Mouse (Mus musculus) monocyte, adult 2 months (primary cell): Measurements from ENCODE around the gene Abcg4.
"Not testable (repeated sequence)": the region's sequence is repeated elsewhere in the genome, so short reads cannot be mapped to it uniquely, and the experiment has no call there.

Experiments
- DNase-seq, 2 experiments: peaks; one replicate each; pipeline ENCODE4 v3.0.0; 2022; ENCODE audit warnings: low spot score in 2 of 2, low read depth in 1 of 2

Gene Abcg4

DNA sequence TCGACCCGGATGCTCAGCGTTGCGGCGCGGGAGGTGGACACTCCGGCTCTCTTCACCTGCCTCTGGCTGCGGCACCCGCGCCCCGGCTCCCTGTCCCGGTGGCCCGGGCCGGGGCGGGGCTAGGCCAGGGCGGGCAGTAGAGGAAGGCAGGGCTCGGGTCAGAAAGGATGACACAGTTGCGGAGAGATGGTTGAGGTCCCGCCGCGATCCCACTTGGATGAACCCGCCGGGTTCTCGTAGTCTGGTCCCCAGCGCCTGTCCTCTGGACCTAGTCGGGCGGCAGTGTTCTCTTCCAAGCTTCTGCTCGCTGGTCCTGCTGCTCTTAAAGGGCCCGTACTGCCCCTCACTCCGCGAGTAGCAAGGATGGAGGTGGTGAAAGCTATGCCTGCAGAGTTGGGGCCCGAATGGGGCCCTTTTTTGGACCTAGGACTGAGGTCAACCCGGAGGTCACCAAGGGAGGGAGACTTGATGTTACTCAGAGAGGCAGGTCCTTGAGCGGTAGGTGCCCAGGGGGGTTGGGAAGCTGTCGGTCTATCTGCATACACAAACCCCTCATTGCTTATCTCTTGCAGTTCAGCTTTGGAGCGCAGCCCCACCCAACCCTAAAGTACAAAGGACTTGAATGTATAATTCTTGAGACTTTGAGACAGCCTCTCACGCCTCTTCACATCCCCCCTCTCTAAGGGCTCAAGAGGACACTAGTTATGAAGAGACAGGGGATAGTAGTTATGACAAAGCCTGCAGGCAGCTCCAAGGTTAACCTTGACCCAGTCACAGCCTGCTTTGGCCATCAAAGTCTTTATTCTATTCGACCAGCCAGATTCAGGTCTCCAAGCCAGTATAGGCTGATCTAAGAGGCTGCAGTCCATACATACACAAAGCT lies at the start of gene Abcg4:
Gene Abcg4 (minus strand): TSS at position 540 of the 883 bp plus-strand sequence.
- no peak for DNase-seq

DNA sequence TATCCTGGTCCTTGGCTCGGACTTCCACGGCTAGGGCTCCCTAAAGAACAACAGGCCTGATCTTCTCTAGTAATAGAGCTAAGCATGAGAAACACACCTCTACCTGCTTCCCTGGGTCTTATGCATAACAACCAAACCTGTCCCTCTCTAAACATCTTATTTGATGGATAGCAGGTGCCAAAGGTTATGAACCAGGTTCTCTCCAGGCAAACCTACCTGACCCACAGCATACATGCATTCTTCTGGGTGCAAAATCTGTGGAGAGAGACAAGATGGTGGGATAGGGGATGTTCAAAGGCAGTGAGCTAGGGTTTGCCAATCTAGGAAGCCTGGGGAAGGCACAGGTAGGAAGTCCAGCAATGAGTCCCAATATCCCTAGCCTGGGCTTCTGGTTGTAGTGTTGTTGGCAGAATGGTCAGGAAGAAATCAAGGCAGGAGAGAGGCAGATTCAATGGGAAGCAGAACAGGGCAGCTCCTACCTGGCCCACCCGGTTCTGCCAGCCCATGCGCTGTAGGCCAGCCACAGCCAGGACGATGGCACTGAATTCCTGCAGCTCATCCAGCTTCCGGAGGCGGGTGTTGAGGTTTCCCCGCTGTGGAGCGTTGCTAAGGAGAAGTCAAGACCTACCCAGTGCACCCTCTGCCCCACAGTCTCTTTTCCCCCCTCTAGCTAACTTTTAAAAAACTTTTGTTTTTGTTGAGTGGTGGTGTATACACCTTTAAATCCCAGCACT lies 49.2 kb upstream of the Abcg4 start:
- no peak for DNase-seq

DNA sequence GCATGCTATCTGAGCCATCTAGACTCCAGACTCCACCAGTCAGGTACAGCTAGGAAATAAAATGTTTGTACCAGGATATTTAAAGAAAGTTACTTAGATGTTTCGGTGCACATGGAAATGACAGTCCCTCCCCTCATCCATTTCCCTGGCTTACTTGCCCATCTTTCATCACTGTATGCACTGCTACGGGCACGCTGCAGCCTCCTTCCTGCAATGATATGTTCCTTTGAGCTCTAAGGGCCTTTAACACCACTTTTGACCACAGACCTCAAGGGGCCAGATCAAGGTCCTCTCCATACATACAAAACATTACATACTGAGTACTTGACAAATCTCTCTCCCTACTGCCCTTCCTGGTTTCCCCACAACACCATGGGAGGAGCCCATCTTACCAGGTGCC lies 48.5 kb upstream of the Abcg4 start:
- DNase-seq, result no peak

DNA sequence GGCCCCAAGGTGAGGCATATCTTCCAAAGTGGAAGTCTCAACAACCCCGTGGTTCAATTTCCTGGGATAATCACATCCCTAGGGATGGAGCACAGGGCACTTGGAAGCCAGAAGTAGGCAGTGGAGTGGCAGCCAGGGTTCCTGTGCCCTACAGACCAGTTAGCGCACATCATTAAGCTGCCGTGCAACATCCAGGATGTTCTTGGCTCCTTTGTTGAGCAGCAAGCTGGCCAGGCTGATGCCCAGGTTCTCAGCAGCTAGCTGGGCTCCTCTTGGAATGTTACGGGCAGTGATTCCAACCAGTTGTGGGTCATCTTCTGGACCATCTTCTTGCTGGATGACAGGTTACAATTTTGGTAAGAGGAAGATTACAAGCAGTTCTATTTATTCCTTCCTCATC lies 48.1 kb upstream of the Abcg4 start:
- DNase-seq, result not testable (repeated sequence)

DNA sequence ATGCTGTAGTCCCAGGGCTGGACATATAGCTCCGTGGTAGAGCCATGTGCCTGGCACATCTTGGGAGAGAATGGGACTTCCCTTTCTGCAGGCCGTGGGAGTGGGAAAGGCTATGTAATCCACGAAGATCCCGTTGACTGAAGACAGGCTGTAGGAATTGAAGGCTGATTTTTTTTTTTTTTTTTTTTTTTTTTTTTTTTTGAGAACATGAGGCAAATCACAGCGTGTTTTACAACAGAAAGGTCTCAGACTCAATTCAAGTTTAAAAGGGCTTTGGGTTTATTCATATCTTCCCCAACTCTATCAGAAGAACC lies 47.6 kb upstream of the Abcg4 start:
- DNase-seq, result no peak

DNA sequence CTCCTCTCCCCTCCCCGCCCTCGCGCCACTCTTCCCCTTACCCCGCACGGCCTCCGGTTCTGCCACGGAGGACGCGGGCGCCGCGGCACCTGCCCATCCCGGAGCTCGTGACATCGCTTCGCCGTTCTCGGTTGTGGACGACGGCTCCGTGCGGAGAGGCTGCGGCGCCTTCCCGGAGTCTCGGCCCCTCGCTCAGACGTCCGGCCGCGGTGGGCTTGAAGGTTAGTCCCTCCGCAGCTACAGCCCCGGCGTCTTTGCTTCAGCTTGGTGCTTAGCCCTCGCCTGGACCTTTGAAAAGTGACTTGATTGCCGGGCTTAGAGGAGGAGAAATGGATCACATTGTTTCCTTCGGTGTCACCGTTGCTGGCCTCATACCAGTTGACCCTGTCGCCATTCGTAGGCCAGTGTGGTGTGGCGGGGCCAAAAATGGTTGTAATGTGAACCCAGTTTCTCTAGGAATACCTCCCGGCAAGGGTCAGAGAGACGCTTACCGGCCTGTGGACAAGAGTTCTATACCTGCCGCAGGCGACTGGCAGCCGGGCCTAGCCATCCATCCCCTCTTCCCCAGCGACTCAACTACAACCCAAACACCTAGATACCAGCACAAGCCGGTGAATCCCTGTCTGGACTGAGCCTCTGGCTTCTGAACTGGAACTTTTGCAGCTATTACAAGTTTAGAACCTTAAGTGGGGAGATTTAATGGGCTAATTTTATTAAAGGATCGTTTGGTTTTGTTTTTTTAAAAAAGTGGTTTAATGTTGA lies 47.1 kb upstream of the Abcg4 start:
- no peak for DNase-seq

DNA sequence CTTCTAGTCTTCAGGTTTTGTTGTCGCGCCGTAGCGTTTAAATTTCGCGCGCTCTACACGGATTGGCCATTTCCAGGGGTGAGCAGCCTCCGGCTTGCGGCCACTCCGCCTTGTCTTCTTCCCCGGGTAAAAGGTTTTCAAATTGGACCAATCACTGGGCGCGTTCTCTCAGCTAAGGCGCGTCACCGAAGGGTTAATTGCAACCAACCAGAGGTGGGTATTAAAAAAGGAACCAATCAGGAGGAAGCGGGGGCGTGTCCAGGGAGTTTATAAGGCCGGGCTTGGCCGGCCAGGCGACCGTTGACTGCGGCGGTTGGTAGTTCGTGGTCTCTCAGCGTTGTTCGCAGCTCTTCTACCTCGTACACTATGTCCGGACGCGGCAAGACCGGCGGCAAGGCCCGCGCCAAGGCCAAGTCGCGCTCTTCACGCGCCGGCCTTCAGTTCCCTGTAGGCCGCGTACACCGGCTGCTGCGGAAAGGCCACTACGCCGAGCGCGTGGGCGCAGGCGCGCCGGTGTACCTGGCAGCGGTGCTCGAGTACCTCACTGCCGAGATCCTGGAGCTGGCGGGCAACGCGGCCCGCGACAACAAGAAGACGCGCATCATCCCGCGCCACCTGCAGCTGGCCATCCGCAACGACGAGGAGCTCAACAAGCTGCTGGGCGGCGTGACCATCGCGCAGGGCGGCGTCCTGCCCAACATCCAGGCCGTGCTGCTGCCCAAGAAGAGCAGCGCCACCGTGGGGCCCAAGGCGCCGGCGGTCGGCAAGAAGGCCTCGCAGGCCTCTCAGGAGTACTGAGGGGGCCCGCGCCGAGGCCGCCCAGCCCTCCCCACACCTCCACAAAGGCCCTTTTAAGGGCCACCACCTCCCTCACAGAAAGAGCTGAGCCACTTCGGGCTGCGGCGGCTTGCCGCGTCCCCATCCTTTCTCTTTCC lies 46.2 kb upstream of the Abcg4 start, which contains the start of gene H2afx:
Gene H2afx (plus strand): TSS at position 299 of the 935 bp plus-strand sequence.
- peak; percentile 96 to 98 for DNase-seq

DNA sequence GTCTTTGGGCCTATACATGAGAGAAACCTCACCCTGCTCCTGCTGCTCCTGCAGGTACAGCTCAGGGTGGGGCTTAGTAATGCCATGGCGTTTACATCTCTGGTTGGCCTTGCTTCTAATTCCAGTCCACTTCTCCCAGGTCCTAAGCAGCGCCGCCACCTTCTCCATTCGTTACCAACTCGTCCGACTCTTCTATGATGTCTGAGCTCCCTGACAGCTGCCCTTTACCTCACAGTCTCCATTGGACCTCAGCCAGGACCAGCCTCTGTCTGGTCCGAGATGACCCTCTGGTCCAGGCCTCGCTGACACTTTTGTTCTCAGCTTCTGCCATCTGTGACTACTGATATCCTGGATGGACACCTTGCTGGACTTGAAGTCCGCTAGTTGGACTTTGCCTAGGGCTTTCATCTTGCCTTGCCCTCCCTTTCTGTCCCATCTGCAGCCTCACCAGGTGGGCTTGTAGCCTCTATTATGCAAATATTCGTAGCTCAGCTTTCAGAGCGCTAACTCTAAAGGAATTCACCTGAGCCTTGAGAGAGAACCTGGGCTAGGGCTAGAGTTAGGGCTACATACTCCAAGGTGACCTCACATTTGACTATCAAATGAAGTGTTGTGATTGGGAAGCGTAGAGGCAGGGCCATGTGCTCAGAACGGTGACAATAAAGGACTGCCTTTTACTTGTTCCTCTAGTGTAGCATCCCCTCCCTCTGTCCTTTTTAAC lies 44.7 kb upstream of the Abcg4 start:
- DNase-seq, result no peak

DNA sequence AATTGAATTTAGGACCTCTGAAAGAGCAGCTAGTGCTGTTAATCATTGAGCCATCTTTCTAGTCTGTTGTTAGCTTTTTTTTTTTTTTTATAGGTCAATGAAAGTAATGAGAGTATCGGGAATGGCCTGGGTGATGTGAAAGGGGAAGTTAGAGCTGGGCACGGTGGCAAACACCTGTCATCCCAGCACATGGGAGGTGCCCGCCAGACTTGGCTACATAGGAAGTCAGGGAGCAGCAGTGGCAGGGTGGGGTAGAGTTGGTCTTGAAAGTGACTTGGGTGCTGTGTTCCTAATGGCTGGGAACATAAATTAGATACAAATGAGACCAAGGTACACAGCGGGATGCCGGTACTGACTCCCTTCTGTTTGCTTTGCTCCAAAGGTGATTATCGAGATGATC lies 42.3 kb upstream of the Abcg4 start:
- DNase-seq, result no peak

DNA sequence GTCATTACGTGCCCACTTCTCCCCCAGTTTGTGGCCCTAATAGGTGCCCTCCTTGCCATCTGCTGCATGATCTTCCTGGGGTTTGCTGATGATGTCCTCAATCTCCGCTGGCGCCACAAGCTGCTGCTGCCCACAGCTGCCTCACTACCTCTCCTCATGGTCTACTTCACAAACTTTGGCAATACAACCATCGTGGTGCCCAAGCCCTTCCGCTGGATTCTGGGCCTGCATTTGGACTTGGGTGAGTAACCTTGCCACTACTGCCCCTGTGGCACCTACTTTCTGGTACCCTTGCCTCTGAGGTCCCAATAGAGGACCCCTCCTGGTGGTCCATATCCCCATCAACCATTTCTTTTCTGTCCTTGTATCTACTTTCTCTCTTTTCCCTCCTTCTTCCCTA lies 39.5 kb upstream of the Abcg4 start:
- DNase-seq, result no peak

DNA sequence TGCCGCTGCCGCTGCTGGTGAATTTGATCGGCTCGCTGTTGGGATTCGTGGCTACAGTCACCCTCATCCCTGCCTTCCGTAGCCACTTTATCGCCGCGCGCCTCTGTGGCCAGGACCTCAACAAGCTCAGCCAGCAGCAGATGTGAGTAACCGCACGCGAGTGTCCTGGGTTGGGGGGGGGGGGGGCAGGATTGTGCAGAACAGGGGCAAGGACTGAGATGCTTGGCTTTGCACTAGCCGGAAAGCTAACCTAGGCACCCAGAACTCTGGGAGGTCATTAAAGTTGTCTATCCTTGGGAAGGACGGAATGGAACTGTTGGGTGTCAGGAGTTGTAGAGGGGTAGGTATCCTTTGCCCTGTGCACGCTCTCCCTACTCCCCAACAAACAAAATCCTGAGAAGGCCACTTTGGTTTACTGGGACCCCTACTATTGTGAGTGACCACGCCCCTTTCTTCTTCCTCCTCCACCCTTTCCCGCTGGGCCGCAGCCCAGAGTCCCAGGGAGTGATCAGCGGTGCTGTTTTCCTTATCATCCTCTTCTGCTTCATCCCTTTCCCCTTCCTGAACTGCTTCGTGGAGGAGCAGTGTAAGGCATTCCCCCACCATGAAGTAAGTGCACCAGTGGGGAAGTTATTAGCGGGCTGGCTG lies 38.8 kb upstream of the Abcg4 start:
- DNase-seq, result no peak

DNA sequence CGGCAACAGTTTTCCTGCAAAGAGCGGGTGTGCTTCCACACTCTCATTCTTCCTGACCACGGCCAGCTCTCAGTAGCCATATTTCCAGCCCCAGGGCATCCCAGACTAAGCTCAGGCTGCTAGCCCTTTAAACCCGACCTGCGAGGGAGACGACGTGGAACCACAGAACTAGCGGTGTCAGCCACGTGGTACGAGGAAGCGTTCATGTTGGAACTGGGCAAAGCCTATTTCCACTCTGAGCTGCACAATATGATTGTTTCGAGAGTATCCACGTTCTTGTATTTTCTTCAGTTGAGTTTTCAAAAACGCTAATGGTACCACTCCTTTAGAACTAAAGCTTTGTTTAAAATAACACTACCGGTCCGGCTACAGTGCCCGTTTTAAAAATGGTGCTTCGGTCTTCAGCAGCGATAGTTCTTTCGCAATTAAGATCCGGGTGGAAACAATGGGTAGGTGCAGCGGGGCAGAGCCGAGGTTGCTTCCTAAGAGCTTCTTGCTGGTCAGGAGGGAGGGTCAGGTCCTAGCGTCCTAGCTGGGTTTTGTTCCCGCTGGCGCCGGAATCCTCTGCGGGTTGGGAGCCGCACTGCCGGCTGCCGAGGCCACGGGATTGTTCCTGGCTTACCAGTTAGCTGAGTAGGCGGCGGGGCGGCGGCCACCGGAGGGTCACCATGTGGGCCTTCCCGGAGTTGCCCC lies 38.1 kb upstream of the Abcg4 start:
- DNase-seq, result peak in 1 of 2 experiments; percentile 60

DNA sequence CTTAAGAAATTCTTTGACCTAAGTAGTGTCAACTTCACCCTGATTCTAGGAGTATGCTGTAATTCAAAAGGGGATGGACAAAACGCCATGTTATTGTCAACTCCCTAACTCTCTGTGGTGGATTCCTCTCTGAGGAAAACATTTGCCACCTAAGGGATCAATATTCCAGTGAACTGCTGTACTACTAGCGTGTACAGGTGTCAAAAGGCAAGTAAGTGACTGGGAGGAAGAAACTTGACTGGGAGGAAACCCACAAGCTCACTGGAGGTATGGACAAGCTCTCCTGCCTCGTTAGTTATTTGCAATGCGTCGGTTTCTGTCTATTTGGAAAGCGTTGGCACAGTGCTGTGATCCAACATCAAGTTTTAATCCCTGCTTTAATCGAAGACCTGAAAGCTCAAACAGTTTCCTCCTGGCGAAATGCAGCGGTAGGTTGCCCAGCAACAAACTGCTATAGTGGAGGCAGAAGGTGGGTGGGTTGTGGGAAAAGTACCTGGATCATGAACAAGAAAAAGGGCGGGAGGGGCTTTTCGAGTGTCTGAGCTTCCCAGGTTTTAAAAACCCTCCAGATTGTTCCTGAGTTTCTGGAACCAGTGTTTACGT lies 37.5 kb upstream of the Abcg4 start, which contains the start of gene Dpagt1:
Gene Dpagt1 (plus strand): TSS at position 252 of the 603 bp plus-strand sequence.
- no peak for DNase-seq

DNA sequence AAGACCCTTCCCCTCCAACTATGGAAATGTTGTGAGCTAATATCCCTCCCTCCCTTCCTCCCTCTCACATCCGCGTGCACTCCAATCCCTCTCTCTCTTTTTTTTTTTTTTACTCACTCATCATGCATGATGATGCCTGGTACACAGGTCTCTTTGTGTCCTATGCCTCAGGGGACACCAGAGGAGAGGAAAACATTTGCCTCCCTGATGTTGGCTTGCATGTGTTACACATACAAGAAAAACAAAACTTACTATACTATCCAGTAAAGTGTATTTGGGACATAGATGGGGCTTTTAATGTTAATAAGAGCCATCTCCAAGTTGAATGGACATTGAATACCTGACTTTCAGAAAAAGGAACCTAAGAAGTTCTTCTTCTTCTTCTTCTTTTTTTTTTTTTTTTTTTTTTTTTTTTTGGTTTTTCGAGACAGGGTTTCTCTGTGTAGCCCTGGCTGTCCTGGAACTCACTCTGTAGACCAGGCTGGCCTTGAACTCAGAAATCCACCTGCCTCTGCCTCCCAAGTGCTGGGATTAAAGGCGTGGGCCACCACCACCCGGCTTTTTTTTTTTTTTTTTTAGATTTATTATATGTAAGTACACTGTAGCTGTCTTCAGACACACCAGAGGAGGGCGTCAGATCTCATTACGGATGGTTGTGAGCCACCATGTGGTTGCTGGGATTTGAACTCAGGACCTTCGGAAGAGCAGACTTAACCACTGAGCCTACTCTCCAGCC lies 36.8 kb upstream of the Abcg4 start:
- DNase-seq, result not testable (repeated sequence)

DNA sequence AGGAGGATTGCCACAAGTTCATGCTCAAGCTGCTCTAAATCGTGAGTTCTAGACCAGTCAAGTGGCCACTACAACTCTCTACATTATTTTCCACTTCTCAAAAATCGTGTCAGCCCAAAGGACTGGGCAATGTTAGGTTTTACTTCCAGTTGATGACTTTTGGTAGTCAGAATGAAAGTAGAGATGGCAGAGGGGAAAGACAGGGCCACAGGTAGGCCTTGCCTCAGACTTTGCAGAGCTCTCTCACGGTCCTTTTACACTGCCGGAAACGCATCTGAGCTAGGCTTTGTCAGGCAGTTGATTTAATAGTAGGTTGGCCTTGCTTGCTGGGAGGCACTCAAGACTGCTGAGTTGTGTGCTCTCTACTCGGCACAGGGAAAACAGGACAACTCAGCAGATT lies 35.7 kb upstream of the Abcg4 start:
- no peak for DNase-seq

DNA sequence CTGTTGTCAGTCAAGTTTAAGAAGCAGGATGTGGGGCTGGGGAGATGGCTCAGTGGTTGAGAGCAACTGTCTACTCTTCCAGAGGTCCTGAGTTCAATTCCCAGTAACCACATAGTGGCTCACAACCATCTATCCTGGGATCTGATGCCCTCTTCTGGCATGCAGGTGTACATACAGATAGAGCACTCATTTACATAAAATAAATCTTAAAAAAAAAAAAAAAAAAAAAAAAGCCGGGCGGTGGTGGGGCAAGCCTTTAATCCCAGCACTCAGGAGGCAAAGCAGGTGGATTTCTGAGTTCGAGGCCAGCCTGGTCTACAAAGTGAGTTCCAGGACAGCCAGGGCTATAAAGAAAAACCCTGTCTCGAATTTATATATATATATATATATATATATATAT lies 35.2 kb upstream of the Abcg4 start:
- DNase-seq, result not testable (repeated sequence)

DNA sequence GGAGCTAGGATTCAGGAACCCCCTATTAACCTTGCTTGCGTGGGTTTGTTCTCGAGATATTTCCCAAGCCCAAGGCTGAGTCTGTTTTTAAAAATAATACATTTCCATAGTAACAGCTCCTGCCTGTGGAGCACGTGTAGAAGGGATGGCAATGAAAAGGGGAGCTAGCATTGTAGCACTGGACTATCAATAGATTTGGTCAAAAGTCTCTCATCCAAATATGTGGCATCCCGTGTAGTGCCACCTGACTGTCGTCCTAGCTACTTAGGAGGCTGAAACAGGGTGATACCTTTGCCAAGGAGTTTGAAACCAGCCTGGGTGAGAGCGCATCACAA lies 32.4 kb upstream of the Abcg4 start:
- DNase-seq, result no peak
